Mouse (Mus musculus): Measurements from ENCODE around the gene Trem3. TPM values are rescaled to one million over a fixed set of nuclear protein-coding genes. Genes with fewer than 3 reads are reported as not detected.

Gene Trem3
- polyA plus RNA-seq, 1 experiment = 2.4 TPM

GRCm38 (mm10) chr17:48235773-48236370 lies 11.7 kb upstream of the Trem3 start:
- Histone ChIP-seq H3K4me3 (no peak overlapping the region), H3K4me2 (ENCODE audit: low read depth) (no peak overlapping the region), H3K79me2 (ENCODE audit: control insufficient read depth, insufficient read depth) (no peaks in the 10 kb centered on the region), H3K27me3 (ENCODE audit: control insufficient read depth, insufficient read depth, insufficient read length) (no peaks in the 10 kb centered on the region), H3ac (ENCODE audit: control insufficient read depth, insufficient read length) (no peak overlapping the region), H3K36me3 (ENCODE audit: control insufficient read depth, insufficient read depth) (no peaks in the 10 kb centered on the region)
- TF ChIP-seq MYOG (IDR thresholded peaks at IDR 0.05; ENCODE audit: control insufficient read depth in 1 of 3, insufficient read depth in 1 of 3, insufficient read length in 2 of 3, low read depth in 2 of 3) (no peak), USF1 (IDR thresholded peaks at IDR 0.05; ENCODE audit: low read depth) (no peak), MYOD1 (IDR thresholded peaks at IDR 0.05; ENCODE audit: control insufficient read depth in 1 of 3, insufficient read length in 2 of 3, low read depth in 2 of 3) (no peak), CEBPB (IDR thresholded peaks at IDR 0.05; ENCODE audit: insufficient read depth, poor library complexity, severe bottlenecking) (no peak), REST (IDR thresholded peaks at IDR 0.05; ENCODE audit: insufficient read depth, insufficient read length) (no peak), TCF12 (IDR thresholded peaks at IDR 0.05; ENCODE audit: insufficient read depth, poor library complexity, severe bottlenecking) (no peak), E2F4 (IDR thresholded peaks at IDR 0.05; ENCODE audit: insufficient read depth) (no peak), MAX (IDR thresholded peaks at IDR 0.05; ENCODE audit: low read depth) (no peak), POLR2AphosphoS2 (IDR thresholded peaks at IDR 0.05; ENCODE audit: insufficient read length, low read depth) (no peak), POLR2A (IDR thresholded peaks at IDR 0.05; ENCODE audit: insufficient read length, low read depth) (no peak), SRF (IDR thresholded peaks at IDR 0.05; ENCODE audit: control insufficient read depth, insufficient read length, low read depth) (no peak), TCF3 (IDR thresholded peaks at IDR 0.05; ENCODE audit: insufficient read length, low read depth) (no peak)

DNA sequence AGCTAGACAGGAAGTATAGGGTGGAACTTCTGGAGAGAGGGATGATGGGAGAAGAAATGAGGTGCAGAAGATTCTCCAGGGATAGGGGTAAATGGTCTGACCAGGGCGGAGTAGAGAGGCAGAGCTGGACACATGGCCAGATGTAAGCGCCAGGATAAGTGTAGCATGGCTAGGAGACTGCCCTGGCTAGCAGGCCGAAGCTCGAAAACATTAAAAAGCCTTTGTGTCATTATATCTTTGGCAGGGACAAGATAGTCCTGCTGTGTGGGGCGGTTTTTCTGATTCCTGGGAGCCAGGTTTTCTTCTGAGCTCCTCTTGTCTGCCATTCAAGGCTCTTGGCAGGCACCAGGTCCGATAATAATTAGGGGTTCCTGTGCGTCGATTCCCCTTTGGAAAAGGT lies 10.0 kb upstream of the Trem3 start:
- Histone ChIP-seq H3K27me3 (ENCODE audit: control insufficient read depth, insufficient read depth, insufficient read length) (no peaks in the 10 kb centered on the region), H3K4me2 (ENCODE audit: low read depth) (no peak overlapping the region), H3ac (ENCODE audit: control insufficient read depth, insufficient read length) (no peak overlapping the region), H3K36me3 (ENCODE audit: control insufficient read depth, insufficient read depth) (no peaks in the 10 kb centered on the region), H3K4me3 (no peak overlapping the region), H3K79me2 (ENCODE audit: control insufficient read depth, insufficient read depth) (no peaks in the 10 kb centered on the region)
- TF ChIP-seq SRF (IDR thresholded peaks at IDR 0.05; ENCODE audit: control insufficient read depth, insufficient read length, low read depth) (no peak), MYOG (IDR thresholded peaks at IDR 0.05; ENCODE audit: control insufficient read depth in 1 of 3, insufficient read depth in 1 of 3, insufficient read length in 2 of 3, low read depth in 2 of 3) (no peak), POLR2A (IDR thresholded peaks at IDR 0.05; ENCODE audit: insufficient read length, low read depth) (no peak), TCF3 (IDR thresholded peaks at IDR 0.05; ENCODE audit: insufficient read length, low read depth) (no peak), REST (IDR thresholded peaks at IDR 0.05; ENCODE audit: insufficient read depth, insufficient read length) (no peak), MAX (IDR thresholded peaks at IDR 0.05; ENCODE audit: low read depth) (no peak), USF1 (IDR thresholded peaks at IDR 0.05; ENCODE audit: low read depth) (no peak), TCF12 (IDR thresholded peaks at IDR 0.05; ENCODE audit: insufficient read depth, poor library complexity, severe bottlenecking) (no peak), CEBPB (IDR thresholded peaks at IDR 0.05; ENCODE audit: insufficient read depth, poor library complexity, severe bottlenecking) (no peak), E2F4 (IDR thresholded peaks at IDR 0.05; ENCODE audit: insufficient read depth) (no peak), POLR2AphosphoS2 (IDR thresholded peaks at IDR 0.05; ENCODE audit: insufficient read length, low read depth) (no peak), MYOD1 (IDR thresholded peaks at IDR 0.05; ENCODE audit: control insufficient read depth in 1 of 3, insufficient read length in 2 of 3, low read depth in 2 of 3) (no peak)

GRCm38 (mm10) chr17:48249039-48249438 lies 1.5 kb downstream of the Trem3 start:
- H3K4me3 ChIP-seq = no peak overlapping the region
- H3K27me3 ChIP-seq (ENCODE audit: control insufficient read depth, insufficient read depth, insufficient read length) = no peaks in the 10 kb centered on the region
- no peaks in the 10 kb centered on the region for H3K79me2 ChIP-seq (ENCODE audit: control insufficient read depth, insufficient read depth)
- H3K4me2 ChIP-seq (ENCODE audit: low read depth) = no peak overlapping the region
- no peaks in the 10 kb centered on the region for H3K36me3 ChIP-seq (ENCODE audit: control insufficient read depth, insufficient read depth)
- peak; percentile 78 for TF ChIP-seq CEBPB (IDR thresholded peaks at IDR 0.05; ENCODE audit: insufficient read depth, poor library complexity, severe bottlenecking)
- TF ChIP-seq TCF12 (IDR thresholded peaks at IDR 0.05; ENCODE audit: insufficient read depth, poor library complexity, severe bottlenecking) = no peak
- H3ac ChIP-seq (ENCODE audit: control insufficient read depth, insufficient read length) = no peak overlapping the region

- H3K36me3 ChIP-seq (ENCODE audit: control insufficient read depth, insufficient read depth) = no peaks in the 10 kb centered on the region
- no peak overlapping the region for H3K4me2 ChIP-seq (ENCODE audit: low read depth)
- no peak overlapping the region for H3ac ChIP-seq (ENCODE audit: control insufficient read depth, insufficient read length)
- no peaks in the 10 kb centered on the region for H3K79me2 ChIP-seq (ENCODE audit: control insufficient read depth, insufficient read depth)
- no peaks in the 10 kb centered on the region for H3K27me3 ChIP-seq (ENCODE audit: control insufficient read depth, insufficient read depth, insufficient read length)
- TF ChIP-seq MAX (IDR thresholded peaks at IDR 0.05; ENCODE audit: low read depth) = no peak
- no peak for TF ChIP-seq POLR2A (IDR thresholded peaks at IDR 0.05; ENCODE audit: insufficient read length, low read depth)
- no peak for TF ChIP-seq POLR2AphosphoS2 (IDR thresholded peaks at IDR 0.05; ENCODE audit: insufficient read length, low read depth)
- no peak for TF ChIP-seq E2F4 (IDR thresholded peaks at IDR 0.05; ENCODE audit: insufficient read depth)
- no peak for TF ChIP-seq REST (IDR thresholded peaks at IDR 0.05; ENCODE audit: insufficient read depth, insufficient read length)
- TF ChIP-seq SRF (IDR thresholded peaks at IDR 0.05; ENCODE audit: control insufficient read depth, insufficient read length, low read depth) = no peak
- TF ChIP-seq USF1 (IDR thresholded peaks at IDR 0.05; ENCODE audit: low read depth) = no peak
- TF ChIP-seq TCF3 (IDR thresholded peaks at IDR 0.05; ENCODE audit: insufficient read length, low read depth) = no peak
- no peak for TF ChIP-seq MYOG (IDR thresholded peaks at IDR 0.05; ENCODE audit: control insufficient read depth in 1 of 3, insufficient read depth in 1 of 3, insufficient read length in 2 of 3, low read depth in 2 of 3)
- TF ChIP-seq MYOD1 (IDR thresholded peaks at IDR 0.05; ENCODE audit: control insufficient read depth in 1 of 3, insufficient read length in 2 of 3, low read depth in 2 of 3) = no peak
- no peak for TF ChIP-seq CEBPB (IDR thresholded peaks at IDR 0.05; ENCODE audit: insufficient read depth, poor library complexity, severe bottlenecking)
- TF ChIP-seq TCF12 (IDR thresholded peaks at IDR 0.05; ENCODE audit: insufficient read depth, poor library complexity, severe bottlenecking) = no peak
- H3K4me3 ChIP-seq = no peak overlapping the region
Measured at GRCm38 (mm10) chr17:48249501-48249900, 1.9 kb downstream of the Trem3 start.

DNA sequence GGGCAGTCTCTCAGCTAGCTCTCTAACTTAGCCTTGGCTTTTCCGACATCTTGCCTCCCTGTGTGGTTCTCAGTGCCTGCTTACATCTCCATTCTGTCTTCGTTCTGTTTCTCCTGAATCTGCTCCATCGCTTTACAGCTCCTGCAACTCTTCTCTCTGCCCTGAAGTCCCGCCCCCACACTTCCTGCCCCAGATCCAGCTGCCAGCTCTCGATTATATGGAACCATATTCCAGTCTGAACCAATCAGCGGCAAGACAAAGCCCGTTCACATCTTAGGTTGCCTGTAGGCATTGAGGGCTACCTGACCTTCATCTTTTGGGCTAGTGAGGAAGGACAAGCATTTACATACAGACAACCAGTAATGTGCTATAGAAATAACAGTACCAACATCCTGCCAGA lies 3.1 kb downstream of the Trem3 start:
- Histone ChIP-seq H3K79me2 (ENCODE audit: control insufficient read depth, insufficient read depth) (no peaks in the 10 kb centered on the region), H3K36me3 (ENCODE audit: control insufficient read depth, insufficient read depth) (no peaks in the 10 kb centered on the region), H3K4me2 (ENCODE audit: low read depth) (no peak overlapping the region), H3ac (ENCODE audit: control insufficient read depth, insufficient read length) (no peak overlapping the region), H3K4me3 (no peak overlapping the region), H3K27me3 (ENCODE audit: control insufficient read depth, insufficient read depth, insufficient read length) (no peaks in the 10 kb centered on the region)
- no peak for TF ChIP-seq CEBPB (IDR thresholded peaks at IDR 0.05; ENCODE audit: insufficient read depth, poor library complexity, severe bottlenecking)
- no peak for TF ChIP-seq POLR2AphosphoS2 (IDR thresholded peaks at IDR 0.05; ENCODE audit: insufficient read length, low read depth)
- TF ChIP-seq TCF12 (IDR thresholded peaks at IDR 0.05; ENCODE audit: insufficient read depth, poor library complexity, severe bottlenecking) = no peak
- TF ChIP-seq MAX (IDR thresholded peaks at IDR 0.05; ENCODE audit: low read depth) = no peak
- TF ChIP-seq TCF3 (IDR thresholded peaks at IDR 0.05; ENCODE audit: insufficient read length, low read depth) = no peak
- TF ChIP-seq REST (IDR thresholded peaks at IDR 0.05; ENCODE audit: insufficient read depth, insufficient read length) = no peak
- no peak for TF ChIP-seq POLR2A (IDR thresholded peaks at IDR 0.05; ENCODE audit: insufficient read length, low read depth)
- TF ChIP-seq E2F4 (IDR thresholded peaks at IDR 0.05; ENCODE audit: insufficient read depth) = no peak
- no peak for TF ChIP-seq MYOD1 (IDR thresholded peaks at IDR 0.05; ENCODE audit: control insufficient read depth in 1 of 3, insufficient read length in 2 of 3, low read depth in 2 of 3)
- TF ChIP-seq MYOG (IDR thresholded peaks at IDR 0.05; ENCODE audit: control insufficient read depth in 1 of 3, insufficient read depth in 1 of 3, insufficient read length in 2 of 3, low read depth in 2 of 3) = no peak
- no peak for TF ChIP-seq USF1 (IDR thresholded peaks at IDR 0.05; ENCODE audit: low read depth)
- TF ChIP-seq SRF (IDR thresholded peaks at IDR 0.05; ENCODE audit: control insufficient read depth, insufficient read length, low read depth) = no peak
